Mouse (Mus musculus) olfactory bulb, adult 2 months (tissue): ENCODE results near the gene Tvp23b. TPM values are rescaled to one million over a fixed set of nuclear protein-coding genes. Genes with fewer than 3 reads are reported as not detected.

ENCODE experiments used
- H3K27ac ChIP-seq: fragments of 200-500 bp; 2 replicates; pipeline ENCODE4 v1.5.1; 2012; ENCODE audit warnings: low read depth, low read length; ENCODE audit not compliant: insufficient read depth
- H3K4me1 ChIP-seq: fragments of 200-500 bp; 2 replicates; pipeline ENCODE4 v1.6.1; 2012; ENCODE audit warnings: low read length; ENCODE audit not compliant: control insufficient read depth, insufficient read depth
- H3K4me3 ChIP-seq: fragments of 200-500 bp; 2 replicates; pipeline ENCODE4 v1.5.1; 2012; ENCODE audit warnings: mild to moderate bottlenecking, low read depth, low read length, moderate library complexity; ENCODE audit not compliant: insufficient read depth
- CTCF ChIP-seq: fragments of 200-500 bp; IDR thresholded peaks from 2 replicates; pipeline ENCODE4 v1.5.1; 2012; ENCODE audit warnings: low read depth, mild to moderate bottlenecking, low read length, moderate library complexity; ENCODE audit not compliant: insufficient read depth
- POLR2A ChIP-seq: fragments of 200-500 bp; IDR thresholded peaks from 2 replicates; pipeline ENCODE4 v1.6.1; 2012; ENCODE audit warnings: mild to moderate bottlenecking, low read depth, low read length, moderate library complexity; ENCODE audit not compliant: insufficient read depth
- WGBS: fragments of 180-500 bp; shearing (Covaris S2); methylation state at CpG from one replicate; pipeline ENCODE4 v1.1.7; 2018; 5-methylcytosine and 5-hydroxymethylcytosine counted together
- polyA plus RNA-seq: library from polyadenylated mRNA; stranded (reverse); fragments of >200 nt; gene quantifications from 2 replicates; pipeline ENCODE4 v1.2.4, GENCODE M21; 2012; ENCODE audit warnings: low replicate concordance; ENCODE audit not compliant: missing spikeins, insufficient read depth, insufficient read length

Gene Tvp23b
- polyA plus RNA-seq, 1 experiment: not detected

DNA sequence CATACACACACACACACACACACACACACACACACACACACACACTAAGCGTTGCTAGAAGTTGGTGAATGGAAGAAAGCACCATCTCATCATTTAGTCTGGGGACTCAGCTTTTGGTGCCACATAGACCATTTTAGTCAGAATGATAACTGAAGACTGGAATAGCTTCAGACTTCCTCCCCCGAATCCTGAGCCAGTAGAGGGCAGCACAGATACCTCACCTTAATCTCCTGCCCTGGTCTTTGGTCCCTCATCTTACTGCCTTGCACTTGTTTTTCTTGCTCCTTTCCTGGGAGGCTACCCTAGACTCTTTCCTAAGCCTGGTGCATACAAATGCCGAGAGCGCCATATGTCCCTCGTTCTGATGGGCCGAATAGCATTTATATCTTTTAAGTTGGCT is 35.3 kb downstream of the Tvp23b start:
- WGBS: 74% methylated on average over 6 of the region's 6 CpGs
- Histone ChIP-seq H3K27ac (no peak overlapping the region), H3K4me1 (peaks cover 5% of the 10 kb centered on the region), H3K4me3 (no peak overlapping the region)
- TF ChIP-seq POLR2A: no peak
- TF ChIP-seq CTCF: no peak

DNA sequence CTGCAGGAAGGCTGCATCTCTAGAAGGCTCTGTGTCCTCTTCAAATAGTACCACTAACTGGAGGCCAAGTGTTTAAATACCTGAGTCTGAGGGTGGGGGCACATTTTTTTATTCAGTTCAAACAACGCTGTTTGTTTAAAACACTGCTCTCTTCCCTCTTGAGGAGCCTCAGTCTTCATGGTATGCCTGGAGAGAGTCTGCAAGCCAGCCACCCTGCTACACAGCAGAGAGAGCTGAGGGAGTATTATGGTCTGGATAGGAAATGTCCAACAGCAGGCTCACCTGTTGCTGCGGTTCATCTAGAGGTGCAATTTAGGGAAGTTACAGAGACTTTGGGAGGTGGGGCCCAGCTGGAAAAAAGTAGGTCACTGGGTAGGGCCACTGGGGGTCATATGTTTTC is 36.2 kb downstream of the Tvp23b start:
- Histone ChIP-seq H3K4me3 (no peak overlapping the region), H3K4me1 (peaks cover 8% of the 10 kb centered on the region), H3K27ac (no peak overlapping the region)
- TF ChIP-seq POLR2A: no peak
- TF ChIP-seq CTCF: no peak
- 91% methylated on average over 2 of the region's 2 CpGs for WGBS

DNA sequence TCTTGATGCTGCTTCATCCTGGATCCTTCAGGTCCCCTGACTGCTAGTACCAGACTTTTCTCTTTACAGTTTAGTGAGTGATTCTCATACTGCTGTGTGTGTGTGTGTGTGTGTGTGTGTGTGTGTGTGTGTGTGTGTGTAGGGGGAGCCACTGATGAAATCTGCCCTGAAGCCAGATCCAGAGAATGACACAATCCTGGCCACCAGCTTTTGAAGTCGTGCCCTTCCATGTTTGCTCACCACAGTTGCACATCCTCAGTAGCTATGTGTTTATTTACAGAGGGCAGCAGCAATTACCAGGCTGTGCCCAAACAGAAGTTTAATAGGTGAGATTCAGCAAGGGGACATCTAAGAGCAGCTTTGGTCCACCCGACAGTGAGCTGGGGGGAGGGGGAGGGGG is 37.5 kb downstream of the Tvp23b start:
- WGBS: 69% methylated on average over 2 of the region's 2 CpGs
- Histone ChIP-seq H3K4me3 (no peak overlapping the region), H3K27ac (no peak overlapping the region), H3K4me1 (peaks cover 8% of the 10 kb centered on the region)
- no peak for TF ChIP-seq POLR2A
- no peak for TF ChIP-seq CTCF

DNA sequence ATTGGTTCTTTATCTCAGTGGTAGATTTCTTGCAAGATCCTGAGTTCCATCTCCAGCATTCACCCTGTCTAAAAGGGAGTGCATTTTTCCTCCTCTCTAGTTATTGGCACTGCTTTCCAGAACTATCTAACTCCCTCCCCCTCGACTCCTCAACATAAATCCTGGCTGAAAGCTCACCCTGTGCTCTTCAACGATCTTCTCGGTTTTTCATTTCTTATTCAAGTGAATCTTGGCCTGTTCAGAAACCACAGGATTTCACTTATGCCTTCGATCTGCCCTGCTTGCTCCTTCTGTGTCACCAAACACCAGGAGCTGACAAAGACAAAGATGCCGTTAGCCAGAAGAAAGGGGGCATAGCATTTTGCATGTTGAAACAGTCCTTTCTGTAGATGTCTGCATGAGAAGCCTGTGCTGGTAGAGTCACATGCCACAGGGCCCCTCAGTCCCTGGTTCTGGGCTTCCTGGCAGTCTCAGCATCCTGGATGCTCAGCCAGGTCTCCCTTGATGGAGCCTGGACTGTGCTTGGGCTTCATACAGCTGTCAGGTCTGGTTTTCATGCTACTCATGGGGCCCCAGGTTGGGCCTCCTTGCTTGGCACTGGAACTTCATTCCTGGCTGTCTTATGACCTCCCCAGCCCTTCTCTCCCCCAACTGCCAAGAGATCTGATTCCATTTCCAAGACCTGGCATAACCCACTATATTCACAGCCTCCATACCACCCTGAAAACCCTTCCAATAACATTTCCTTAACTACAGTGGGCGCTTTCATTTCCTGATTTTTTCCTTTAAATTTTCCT is 40.9 kb downstream of the Tvp23b start:
- WGBS: 63% methylated on average over 6 of the region's 6 CpGs
- Histone ChIP-seq H3K4me3 (no peak overlapping the region), H3K27ac (no peak overlapping the region)

DNA sequence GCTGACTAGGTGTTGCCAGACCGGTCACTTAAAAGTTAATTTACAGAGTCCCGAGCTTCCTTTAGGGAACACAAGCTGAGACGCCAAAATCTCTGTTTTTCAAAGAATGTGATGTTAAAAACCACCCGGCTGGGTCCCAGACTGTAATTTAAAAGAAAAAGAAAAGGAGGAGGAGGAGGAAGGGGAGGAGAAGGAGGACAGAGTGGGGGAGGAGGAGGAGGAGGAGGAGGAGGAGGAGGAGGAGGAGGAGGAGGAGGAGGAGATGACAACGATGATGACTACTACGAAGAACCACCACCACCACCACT is 41.4 kb downstream of the Tvp23b start:
- H3K27ac ChIP-seq: no peak overlapping the region
- peak overlapping the region; percentile 25 for H3K4me3 ChIP-seq
- TF ChIP-seq POLR2A (no peak), CTCF (no peak)
- 5% methylated on average over 6 of the region's 6 CpGs for WGBS
- peaks cover 7% of the 10 kb centered on the region for H3K4me1 ChIP-seq

More for the DNA sequence above, 40.9 kb downstream of the Tvp23b start:
- TF ChIP-seq CTCF: no peak
- TF ChIP-seq POLR2A: no peak
- peaks cover 7% of the 10 kb centered on the region for H3K4me1 ChIP-seq

DNA sequence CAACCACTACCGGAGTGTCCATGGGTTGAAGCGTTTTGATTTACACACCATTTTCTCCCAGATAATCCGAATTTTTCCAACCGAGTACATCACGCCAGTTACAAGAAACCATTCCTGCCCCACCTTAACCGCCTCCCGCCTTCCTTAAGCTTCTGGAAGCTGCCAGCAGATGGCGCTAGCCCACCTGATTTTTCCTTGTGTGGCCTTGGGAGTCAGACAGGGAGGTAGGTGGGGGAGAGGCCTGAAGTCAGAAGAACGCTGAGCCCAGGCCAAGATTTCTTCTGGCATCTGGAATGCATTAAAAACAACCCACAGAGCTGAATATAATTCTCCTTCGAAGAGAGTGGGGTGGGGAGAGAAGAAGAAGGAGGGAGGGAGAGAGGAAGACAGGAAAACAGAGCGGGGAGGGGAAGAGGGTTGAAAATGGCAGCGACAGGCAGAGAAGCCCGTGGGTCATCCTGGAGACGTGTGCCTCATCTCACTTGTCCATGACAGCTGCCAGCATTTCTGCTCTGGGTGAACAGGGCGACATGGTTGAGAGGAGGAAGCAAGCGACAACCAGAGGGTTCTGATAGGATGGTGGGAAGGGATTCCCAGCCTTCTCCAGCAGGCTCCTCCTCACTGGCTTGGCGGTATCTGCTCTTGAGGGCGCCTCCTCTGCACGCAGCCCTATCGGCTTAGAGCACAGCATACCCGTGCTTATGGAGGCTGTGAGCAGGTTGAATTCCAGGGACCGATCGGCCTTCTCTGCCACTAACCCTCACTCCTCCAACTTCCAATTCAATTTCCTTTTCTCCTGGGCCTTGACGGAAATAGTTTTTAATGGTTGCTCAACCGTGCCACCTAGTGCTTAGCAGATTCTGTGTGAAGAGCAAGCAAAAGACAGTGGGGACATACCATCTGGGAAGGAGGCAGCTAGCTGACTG is 42.1 kb downstream of the Tvp23b start:
- Histone ChIP-seq H3K27ac (peak overlapping the region; percentile 59), H3K4me1 (peaks cover 7% of the 10 kb centered on the region), H3K4me3 (peak overlapping the region; percentile 25)
- 15% methylated on average over 25 of the region's 25 CpGs for WGBS
- TF ChIP-seq POLR2A (no peak), CTCF (peak; percentile 91)

DNA sequence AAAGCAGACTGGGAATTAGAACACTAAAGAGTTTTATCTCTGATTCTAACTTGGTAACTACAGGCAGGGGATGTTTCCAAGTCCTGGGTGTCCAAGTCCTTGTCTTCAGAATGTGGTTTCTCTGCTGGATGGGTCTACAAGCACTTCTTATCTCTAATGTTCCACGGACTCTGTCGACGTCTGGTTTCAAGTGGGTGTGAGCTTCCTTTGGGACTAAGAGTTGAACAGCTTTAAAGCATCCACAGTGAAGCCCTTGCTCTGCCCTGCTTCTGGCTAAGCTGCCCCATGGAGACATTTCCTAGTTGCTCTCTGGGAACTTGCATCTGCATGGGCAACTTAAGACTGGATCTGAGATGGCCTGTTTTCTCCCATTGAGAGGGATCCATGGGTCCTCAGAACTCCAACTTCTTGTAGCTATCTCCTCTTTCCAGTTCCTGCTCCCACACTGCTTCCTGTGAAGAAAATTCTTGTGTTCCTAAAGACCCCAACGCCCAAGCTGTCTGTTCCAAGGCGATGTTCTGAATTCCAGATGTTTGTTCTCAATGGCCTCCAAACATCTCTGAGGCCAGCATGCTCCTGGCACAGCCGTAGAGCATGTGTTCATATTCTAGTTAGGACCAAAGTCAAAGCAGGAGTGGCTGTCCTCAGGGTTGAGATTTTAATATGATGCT is 45.0 kb downstream of the Tvp23b start:
- no peak overlapping the region for H3K4me3 ChIP-seq
- no peak overlapping the region for H3K27ac ChIP-seq
- TF ChIP-seq POLR2A (no peak), CTCF (no peak)
- WGBS: 94% methylated on average over 6 of the region's 6 CpGs
- H3K4me1 ChIP-seq: peaks cover 7% of the 10 kb centered on the region

DNA sequence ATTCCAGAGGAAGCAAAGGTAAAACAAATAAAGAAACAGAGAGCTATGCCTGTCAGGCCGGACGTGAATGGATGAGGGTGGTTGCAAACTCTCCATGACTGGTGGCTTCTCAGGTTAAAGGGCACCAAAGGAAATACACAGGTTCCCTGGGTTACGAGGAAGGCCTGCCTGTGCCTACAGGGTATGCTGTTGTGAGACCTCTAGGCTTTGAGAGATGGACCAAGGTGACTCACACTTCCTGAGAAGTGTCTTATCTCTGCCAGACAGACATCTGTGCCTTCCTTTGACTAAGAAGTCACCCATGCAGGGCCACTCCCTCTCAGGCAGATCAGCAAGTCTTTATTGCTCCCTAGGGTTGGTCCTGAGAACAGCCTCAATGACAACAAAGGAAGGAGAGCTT is 50.5 kb downstream of the Tvp23b start:
- Histone ChIP-seq H3K27ac (no peak overlapping the region), H3K4me3 (no peak overlapping the region), H3K4me1 (no peaks in the 10 kb centered on the region)
- 89% methylated on average over 3 of the region's 3 CpGs for WGBS
- no peak for TF ChIP-seq CTCF

DNA sequence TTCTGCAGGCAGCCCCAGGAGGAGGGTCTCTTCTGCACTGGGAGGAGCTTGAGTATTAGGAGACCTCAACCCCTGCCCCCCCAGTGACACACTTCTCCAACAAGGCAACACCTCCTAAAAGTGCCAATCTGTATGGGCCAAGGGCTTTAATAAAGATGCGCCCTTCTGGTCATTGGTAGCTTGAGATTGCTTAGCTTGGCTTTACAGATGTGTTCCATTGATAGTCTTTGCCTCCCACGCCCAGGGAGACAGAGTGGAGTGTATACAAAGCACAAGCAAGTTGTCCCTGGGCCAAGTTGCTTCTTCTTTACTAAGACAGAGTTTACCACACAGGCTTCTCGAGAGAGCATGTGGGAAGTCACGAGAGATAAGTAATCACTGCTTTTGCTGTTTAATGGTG is 51.3 kb downstream of the Tvp23b start:
- WGBS: 76% methylated on average over 4 of the region's 4 CpGs
- Histone ChIP-seq H3K4me3 (no peak overlapping the region), H3K27ac (no peak overlapping the region), H3K4me1 (no peaks in the 10 kb centered on the region)
- TF ChIP-seq POLR2A: no peak
- no peak for TF ChIP-seq CTCF
